ENCODE assay signal across 8 mouse cellular contexts in genomic region chr16:31428335-31428674, GRCm38 (mm10). TPM values are rescaled to one million over a fixed set of nuclear protein-coding genes. Genes with fewer than 3 reads are reported as not detected.
A peak's percentile ranks its signal among the peaks of the same experiment; 100 is the strongest.
DNase-seq lines count a peak whose midpoint lies in the region; ATAC-seq and TF ChIP-seq lines count a peak whose summit lies in the region.

No protein-coding gene starts in this region.

- peak overlapping the region; percentile 99 for H3K27ac ChIP-seq in layer of hippocampus, adult 2 months
- H3K27ac ChIP-seq in embryonic facial prominence, embryonic 12.5 days: no peak overlapping the region
- H3K27ac ChIP-seq in midbrain, postnatal 0 days (ENCODE audit: low read depth, low read length): peak overlapping the region; percentile 95

- no peak for TF ChIP-seq CTCF in layer of hippocampus, adult 2 months (conservative IDR thresholded peaks at IDR 0.05)
- no peak for TF ChIP-seq CTCF in midbrain, postnatal 0 days (IDR thresholded peaks at IDR 0.05)

- peaks cover 15% of the 10 kb centered on the region for H3K27me3 ChIP-seq in embryonic facial prominence, embryonic 12.5 days
- H3K27me3 ChIP-seq in midbrain, postnatal 0 days (ENCODE audit: insufficient read depth, low read length): 0 out of 2 replicates have a peak, but pooled peaks cover 3% of the 10 kb centered on the region

- no peaks in the 10 kb centered on the region for H3K36me3 ChIP-seq in embryonic facial prominence, embryonic 12.5 days
- no peaks in the 10 kb centered on the region for H3K36me3 ChIP-seq in midbrain, postnatal 0 days (ENCODE audit: insufficient read depth, low read length)

- ATAC-seq in embryonic facial prominence, embryonic 12.5 days (ENCODE audit: insufficient number of reproducible peaks, insufficient read depth, low FRiP score, low TSS enrichment): no peak
- peak; percentile 15 for ATAC-seq in inflammation-experienced regulatory T-cells, adult 6 months
- no peak for ATAC-seq in midbrain, postnatal 0 days (ENCODE audit: low FRiP score)

- no peaks in the 10 kb centered on the region for H3K4me1 ChIP-seq in embryonic facial prominence, embryonic 12.5 days
- H3K4me1 ChIP-seq in midbrain, postnatal 0 days (ENCODE audit: insufficient read depth, low read length): 0 out of 2 replicates have a peak, but pooled peaks cover 6% of the 10 kb centered on the region

- H3K9me3 ChIP-seq in embryonic facial prominence, embryonic 12.5 days: no peaks in the 10 kb centered on the region
- no peaks in the 10 kb centered on the region for H3K9me3 ChIP-seq in midbrain, postnatal 0 days (ENCODE audit: low read length)

- DNase-seq in layer of hippocampus, adult 2 months (ENCODE audit: low spot score in 2 of 2): no peak
- no peak for DNase-seq in layer of hippocampus, postnatal 36 days
- no peak for DNase-seq in midbrain, postnatal 0 days (ENCODE audit: low spot score)
- no peak for DNase-seq in adrenal gland, adult 18-20 months (ENCODE audit: low spot score in 2 of 2)
- no peak for DNase-seq in kidney, postnatal 4 days
- no peak for DNase-seq in kidney, postnatal 10 days

- H3K4me3 ChIP-seq in layer of hippocampus, adult 2 months: peak overlapping the region; percentile 91
- peak overlapping the region; percentile 61 for H3K4me3 ChIP-seq in embryonic facial prominence, embryonic 12.5 days
- peak overlapping the region; percentile 67 for H3K4me3 ChIP-seq in midbrain, postnatal 0 days (ENCODE audit: low read depth, low read length)

- H3K9ac ChIP-seq in embryonic facial prominence, embryonic 12.5 days: peak overlapping the region; percentile 56
- peak overlapping the region; percentile 87 for H3K9ac ChIP-seq in midbrain, postnatal 0 days (replicated peaks; ENCODE audit: low read length, poor library complexity, severe bottlenecking)

- peak overlapping the region; percentile 88 for H3K4me2 ChIP-seq in embryonic facial prominence, embryonic 12.5 days (replicated peaks)
- H3K4me2 ChIP-seq in midbrain, postnatal 0 days (ENCODE audit: low read depth, low read length, poor library complexity, severe bottlenecking): peak overlapping the region; percentile 71

- 7% methylated on average over 11 of the region's 11 CpGs for WGBS in embryonic facial prominence, embryonic 12.5 days
- WGBS in midbrain, postnatal 0 days: 4% methylated on average over 11 of the region's 11 CpGs

RNA-seq across cellular contexts. Expression of gene Bdh1, which starts 6.2 kb away (rescaled TPM):
- total RNA-seq in layer of hippocampus, adult 2 months (2021): 10 to 100 TPM; 92.4 to 95.6 TPM
- 100 to 1,000 TPM in 1 of 2 experiments, 10 to 100 TPM in 1; 94.4 to 105 TPM for total RNA-seq in layer of hippocampus, postnatal 36 days (2021)
- polyA plus RNA-seq in embryonic facial prominence, embryonic 12.5 days (2016; fragmentation: Nextera tagmentation; extraction: Ambion mirVana): 22.7 and 24.5 TPM in 2 replicates
- 10 to 100 TPM; 19.1 to 22.4 (median 20.8) TPM for polyA plus RNA-seq in inflammation-experienced regulatory T-cells, adult 6 months (2017; shearing (Covaris generic))
- total RNA-seq in midbrain, postnatal 0 days (2014; rRNA removed): 76.8 and 88.1 TPM in 2 replicates
- polyA plus RNA-seq in midbrain, postnatal 0 days (2015; fragmentation: Nextera tagmentation; extraction: Ambion mirVana): 113 and 122 TPM in 2 replicates
- 10 to 100 TPM in 1 of 2 experiments, 1 to 10 TPM in 1; 5.0 to 23.1 TPM for total RNA-seq in adrenal gland, adult 18-20 months (2021)
